Mouse (Mus musculus) adrenal gland, postnatal 10 days (tissue): ENCODE data around the gene Apol9b. TPM values are rescaled to one million over a fixed set of nuclear protein-coding genes. Genes with fewer than 3 reads are reported as not detected.

Experiments
- DNase-seq: peaks from one replicate; pipeline ENCODE4 v3.0.0; 2021; ENCODE audit warnings: mixed read lengths
- total RNA-seq, 2 experiments: library from RNA; stranded (reverse); gene quantifications; 2 replicates each; pipeline ENCODE4 v1.2.3; 2021

The Apol9b gene
- total RNA-seq, 2 experiments from 2014 or later, result 0.30 to 0.42 TPM

- DNase-seq, result no peak
Measured at GRCm38 (mm10) chr15:77748414-77748813, 19.6 kb downstream of the Apol9b start.

GRCm38 (mm10) chr15:77749717-77750116, 20.9 kb downstream of the Apol9b start:
- no peak for DNase-seq

GRCm38 (mm10) chr15:77750461-77750860, 21.6 kb downstream of the Apol9b start:
- peak; percentile 65 for DNase-seq

DNA sequence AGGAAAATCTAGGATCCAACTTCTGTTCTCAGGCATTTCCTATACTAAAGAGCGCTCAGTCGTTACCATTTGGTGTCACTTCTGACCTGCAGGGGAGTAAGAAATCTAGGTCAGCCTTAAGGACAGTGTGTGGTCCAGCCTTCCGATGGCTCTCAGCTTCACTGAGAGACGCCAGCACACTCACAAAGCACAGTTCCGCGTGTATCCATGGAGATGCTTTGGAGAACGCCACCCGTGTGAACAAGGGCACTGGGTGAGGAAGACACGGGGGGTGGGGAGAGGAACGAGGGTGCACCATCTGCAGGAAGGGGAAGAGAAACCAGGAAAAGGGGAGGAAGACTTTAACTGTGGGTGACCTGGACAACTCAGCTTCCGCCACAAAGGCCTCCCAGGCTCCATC, 23.6 kb downstream of the Apol9b start:
- no peak for DNase-seq

- no peak for DNase-seq
Measured at GRCm38 (mm10) chr15:77755132-77755531, 26.3 kb downstream of the Apol9b start.

- DNase-seq, result no peak
Measured at GRCm38 (mm10) chr15:77756081-77756480, 27.2 kb downstream of the Apol9b start.

DNA sequence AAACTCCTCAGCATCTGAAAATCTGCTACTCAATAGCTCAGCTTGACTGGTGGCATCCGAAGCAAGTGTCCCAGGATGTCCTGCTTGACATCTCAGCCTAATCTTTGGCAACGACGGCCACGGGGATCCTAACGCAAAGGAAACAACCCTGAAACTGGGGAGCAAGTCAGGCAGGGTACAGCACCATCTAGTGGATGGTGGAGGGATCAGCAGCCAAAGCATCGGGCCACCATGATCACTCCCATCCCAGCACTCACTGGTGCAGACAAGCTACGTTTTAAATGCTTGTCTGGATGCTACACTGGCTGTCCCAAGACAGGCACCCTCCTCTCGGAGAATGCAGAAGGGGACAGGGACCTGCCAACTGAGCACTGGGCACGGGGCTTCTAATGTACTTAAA, 28.0 kb downstream of the Apol9b start, which contains the start of gene Apol8:
Apol8 (minus strand) TSS at position 156 of the 400 bp plus-strand sequence.
- DNase-seq, result peak; percentile 68

GRCm38 (mm10) chr15:77757586-77758226, 28.9 kb downstream of the Apol9b start:
- DNase-seq, result no peak

DNA sequence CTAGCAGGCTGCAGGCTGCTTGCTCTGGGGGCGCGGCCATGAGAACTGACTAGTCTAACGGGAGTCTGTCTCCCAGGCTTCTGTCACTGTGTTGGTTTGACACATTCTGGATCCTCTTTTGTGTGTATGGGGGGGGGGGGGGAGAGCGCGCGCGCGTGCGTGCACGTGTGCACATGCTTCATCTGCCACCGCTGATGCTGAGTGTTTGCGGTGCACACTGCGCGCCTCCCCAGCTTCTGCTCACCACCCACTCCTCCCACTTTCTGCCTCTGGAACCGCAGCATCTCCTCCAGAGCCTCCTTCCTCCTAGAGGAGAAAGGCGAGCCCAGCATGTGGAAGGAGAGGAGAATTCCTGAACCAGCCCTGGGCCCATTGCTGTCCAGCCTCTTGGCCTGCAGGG, 31.2 kb downstream of the Apol9b start:
- no peak for DNase-seq

DNA sequence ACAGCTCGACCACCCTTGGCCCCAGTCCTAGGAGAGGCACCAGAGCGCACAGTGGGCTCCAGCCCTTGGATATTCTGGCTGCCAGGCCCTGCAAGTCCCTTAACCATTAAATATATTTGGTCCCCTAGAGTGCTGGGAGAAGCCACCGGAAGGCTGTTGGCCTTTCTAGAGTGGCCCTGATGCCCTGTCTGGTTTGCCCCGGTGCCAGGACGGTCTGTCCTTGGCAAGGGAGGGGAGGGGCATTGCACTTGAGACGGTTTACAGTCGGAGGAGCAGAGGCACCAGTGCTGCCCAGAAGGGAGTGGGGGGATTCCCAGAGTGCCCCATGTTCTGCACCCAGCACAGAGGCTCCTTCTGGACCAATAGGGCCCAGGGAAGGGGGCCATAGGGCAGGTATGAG, 32.2 kb downstream of the Apol9b start:
- DNase-seq, result peak; percentile 77

DNA sequence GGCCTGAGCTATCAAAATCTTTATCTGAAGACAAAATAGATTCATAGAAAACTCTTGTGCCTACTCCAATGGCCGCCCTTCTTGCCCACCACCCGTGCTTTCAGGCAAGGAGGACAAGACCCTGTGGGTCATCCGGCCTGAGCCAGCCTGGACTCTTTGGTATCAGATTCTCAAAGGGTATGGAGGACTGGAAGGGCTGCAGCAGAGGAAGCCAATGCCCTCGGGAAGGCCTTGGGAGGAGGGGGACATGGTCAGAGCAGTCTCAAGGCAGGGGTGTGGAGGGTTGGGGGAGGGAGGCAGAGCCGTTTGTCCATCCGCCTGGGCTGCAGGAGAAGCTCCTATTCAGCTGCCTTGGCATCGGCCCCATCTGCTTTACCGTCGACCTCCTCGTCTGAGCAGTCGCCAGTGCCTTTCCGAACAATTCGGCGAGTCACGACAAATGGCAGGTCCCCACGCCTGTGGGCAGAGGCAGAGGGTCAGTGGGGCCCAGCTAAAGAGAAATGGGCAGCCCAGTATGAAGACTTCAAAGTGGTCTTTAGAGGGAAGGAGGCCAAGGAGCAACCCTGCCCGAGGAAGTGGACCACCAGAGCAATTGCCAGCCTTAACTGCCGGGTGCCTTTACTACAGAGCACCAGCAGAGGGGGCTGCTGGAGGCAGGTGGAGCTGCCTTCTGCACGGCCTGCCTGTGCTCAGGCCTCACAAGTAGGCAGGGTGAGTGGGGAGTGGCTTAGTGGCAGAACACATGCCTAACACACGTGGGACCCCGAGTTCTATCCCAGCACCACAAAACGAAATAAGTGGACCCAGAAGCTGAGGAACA, 32.9 kb downstream of the Apol9b start:
- DNase-seq, result peak; percentile 67

- no peak for DNase-seq
Measured at GRCm38 (mm10) chr15:77763050-77763449, 34.2 kb downstream of the Apol9b start.

DNA sequence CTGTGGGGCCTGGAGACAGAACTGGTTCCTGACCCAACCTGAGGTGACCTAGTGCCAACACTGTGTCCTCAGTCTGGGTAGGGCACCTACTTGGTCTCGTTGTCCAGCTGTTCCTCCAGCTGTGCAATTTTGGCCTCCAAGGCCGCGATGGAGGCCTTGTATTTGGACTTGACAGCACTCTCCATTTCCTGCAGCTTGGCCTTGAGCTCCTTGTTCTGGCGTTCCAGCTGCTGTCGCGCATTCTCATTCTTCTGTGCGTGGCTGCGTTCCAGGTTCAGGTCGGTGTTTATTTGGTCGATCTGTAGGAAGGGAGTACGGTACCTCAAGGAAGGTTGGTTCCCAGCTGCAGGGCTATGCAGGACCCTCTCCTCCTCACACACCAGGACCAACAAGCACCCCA, 34.9 kb downstream of the Apol9b start:
- peak; percentile 62 for DNase-seq

- DNase-seq, result peak; percentile 73
Measured at GRCm38 (mm10) chr15:77764391-77765006, 35.7 kb downstream of the Apol9b start.

- DNase-seq, result no peak
Measured at GRCm38 (mm10) chr15:77765484-77766093, 36.8 kb downstream of the Apol9b start.

- no peak for DNase-seq
Measured at GRCm38 (mm10) chr15:77766981-77767380, 38.1 kb downstream of the Apol9b start.

DNA sequence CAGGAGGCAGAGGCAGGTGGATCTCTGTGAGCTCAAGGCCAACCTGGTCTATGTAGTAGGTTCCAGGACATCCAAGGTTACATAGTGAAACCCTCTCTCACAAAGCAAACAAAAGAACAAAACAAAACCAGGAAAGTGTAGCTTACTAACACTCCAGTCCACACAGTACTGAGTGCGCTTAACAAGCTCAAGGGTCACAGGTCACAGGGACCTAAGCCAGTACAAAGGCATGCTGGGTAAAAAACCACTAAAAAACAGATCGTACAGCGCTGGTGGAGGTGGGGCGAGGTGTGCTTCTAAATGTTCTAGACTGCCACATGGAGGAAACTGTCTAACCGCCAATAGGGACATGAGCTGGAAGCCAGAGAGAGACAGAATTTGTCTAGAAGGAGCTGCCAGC, 41.5 kb downstream of the Apol9b start:
- DNase-seq, result no peak

DNA sequence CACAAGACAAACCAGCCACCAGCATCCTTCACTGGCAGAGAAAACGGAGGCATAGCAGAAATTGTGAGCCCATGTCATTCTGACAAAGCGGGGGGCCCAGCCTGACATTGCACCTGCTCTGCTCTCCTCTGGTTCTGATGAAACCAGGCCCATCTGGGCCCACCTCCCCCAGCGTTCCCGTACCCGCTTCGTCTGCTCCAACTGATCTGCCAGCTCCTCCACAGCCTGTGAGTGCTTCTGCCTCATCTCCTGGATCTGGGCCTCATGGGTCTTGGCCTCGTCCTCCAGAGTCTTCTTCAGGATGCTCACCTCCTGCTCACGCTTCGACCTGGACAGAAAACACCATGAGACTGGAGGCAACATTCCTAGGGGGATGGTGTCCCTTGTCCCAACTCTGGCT, 42.1 kb downstream of the Apol9b start:
- DNase-seq, result no peak

DNA sequence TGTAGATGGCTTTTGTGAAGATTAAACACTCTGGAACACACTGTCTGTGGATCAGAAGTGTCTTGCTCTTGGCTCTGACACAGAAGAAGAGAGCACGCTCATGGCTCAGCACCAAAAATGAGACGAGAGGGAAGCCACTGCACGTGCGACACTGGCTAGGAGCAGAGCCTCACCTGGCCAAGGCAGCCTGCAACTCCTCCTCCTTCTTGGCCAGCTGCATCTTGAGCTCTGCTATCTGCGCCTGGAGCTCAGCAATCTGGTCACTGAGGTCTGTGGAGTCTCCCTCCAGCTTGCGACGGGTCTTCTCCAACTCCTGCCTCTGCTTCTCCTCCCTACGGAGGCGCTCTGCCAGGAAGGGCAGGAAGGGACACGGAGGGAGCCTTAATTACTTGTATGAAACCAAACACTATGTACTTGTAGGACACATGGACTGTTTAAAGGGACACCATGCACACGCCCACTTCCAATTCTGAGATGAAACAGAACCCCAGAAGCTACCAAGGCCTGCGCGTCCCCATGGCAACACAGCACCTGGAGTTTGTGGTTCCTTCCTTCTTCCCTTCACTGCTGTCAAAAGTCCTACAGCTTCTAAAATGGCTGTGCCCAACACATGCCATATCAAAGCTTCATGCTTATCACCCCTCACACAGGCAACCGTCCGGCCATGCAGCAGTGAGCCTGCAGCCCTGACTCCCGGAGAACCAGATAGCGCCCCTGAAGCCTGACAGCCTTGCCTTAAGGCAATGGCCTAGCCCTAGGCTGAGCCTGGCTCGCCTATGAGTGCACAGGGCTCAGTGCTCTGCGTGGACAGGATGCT, 44.5 kb downstream of the Apol9b start:
- DNase-seq, result no peak

- DNase-seq, result no peak
Measured at GRCm38 (mm10) chr15:77774303-77774702, 45.5 kb downstream of the Apol9b start.

GRCm38 (mm10) chr15:77775186-77775963, 46.5 kb downstream of the Apol9b start:
- peak; percentile 89 for DNase-seq
